Mouse (Mus musculus) gastrocnemius, postnatal 14 days (tissue): ENCODE data around the gene Mapk10. TPM values are rescaled to one million over a fixed set of nuclear protein-coding genes. Genes with fewer than 3 reads are reported as not detected.
"Not testable (repeated sequence)": the region's sequence is repeated elsewhere in the genome, so short reads cannot be mapped to it uniquely, and the experiment has no call there.

Experiments
- DNase-seq: peaks from one replicate; pipeline ENCODE4 v3.0.0; 2021; ENCODE audit warnings: mixed read lengths
- intact Hi-C: fragments of 180-260 bp; cut with DNase I; formaldehyde crosslinking; loops from one replicate; pipeline ENCODE4 v1.15.1; 2025; ENCODE audit warnings: low total_unique reads
- total RNA-seq, 2 experiments: library from RNA; stranded (reverse); gene quantifications; 2 replicates each; pipeline ENCODE4 v1.2.3; 2021

The Mapk10 gene
- total RNA-seq, 2 experiments from 2014 or later = 0.69 to 0.80 TPM

DNA sequence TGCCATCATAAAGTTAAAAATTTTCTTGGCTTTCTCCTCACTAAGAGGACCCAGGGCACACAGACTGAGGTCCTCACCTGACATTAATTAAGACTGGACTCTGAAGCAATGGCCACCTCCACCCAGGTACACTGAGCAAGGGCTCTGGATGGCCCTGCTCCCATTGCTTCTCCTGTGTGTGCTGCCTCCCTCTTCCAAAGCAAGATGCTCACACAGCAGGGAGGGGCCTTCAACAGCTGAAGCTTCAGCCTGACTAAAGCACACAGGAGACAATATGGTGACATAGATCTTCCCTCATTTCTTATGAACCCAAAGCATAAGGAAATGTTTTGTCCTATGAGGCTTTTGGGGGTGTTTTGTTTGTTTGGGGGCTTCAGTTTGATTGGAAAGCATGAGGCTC lies 215.2 kb downstream of the Mapk10 start:
- intact Hi-C loops = no loop called here

DNA sequence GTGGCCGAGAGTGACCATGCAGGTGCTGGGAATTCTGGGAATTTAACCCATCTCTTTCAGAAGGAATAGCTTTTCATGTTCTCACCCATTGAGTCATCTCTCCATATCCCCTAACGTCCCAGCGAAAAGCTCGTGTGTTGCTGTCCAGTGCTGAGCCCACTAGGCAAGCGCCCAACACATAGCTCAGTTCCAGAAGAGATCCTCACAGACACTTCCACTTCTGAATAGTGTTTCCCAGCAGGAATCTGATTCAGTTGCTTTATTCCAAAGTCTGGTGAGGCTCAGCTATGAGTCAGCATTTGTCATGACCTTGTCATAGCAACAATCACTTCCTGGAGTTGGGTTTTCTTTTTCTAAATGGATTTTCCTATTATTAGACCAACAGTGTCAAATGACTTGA lies 217.2 kb downstream of the Mapk10 start:
- intact Hi-C loops = no loop called here
- DNase-seq = peak; percentile 33

More for the DNA sequence above, 215.2 kb downstream of the Mapk10 start:
- no peak for DNase-seq

DNA sequence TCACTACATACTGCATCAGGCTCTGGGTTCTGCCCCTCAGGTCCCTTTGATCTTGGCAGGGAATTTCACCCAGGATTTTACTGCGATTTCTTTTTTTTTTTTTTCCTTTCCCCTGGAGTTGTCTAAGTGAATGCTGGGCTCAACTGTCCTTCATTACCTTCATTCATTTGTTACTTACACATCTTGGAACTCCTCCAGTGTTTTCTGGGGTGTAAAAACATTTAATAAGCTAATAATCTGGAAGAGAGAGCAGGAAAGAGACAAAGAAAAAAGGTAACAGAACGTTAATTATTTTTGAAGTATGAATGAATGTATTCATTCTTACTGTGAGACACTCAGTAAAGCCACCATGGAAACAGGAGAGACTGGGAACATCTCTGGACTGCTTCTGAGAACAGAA lies 219.4 kb downstream of the Mapk10 start:
- intact Hi-C loops = no loop called here
- DNase-seq = no peak

DNA sequence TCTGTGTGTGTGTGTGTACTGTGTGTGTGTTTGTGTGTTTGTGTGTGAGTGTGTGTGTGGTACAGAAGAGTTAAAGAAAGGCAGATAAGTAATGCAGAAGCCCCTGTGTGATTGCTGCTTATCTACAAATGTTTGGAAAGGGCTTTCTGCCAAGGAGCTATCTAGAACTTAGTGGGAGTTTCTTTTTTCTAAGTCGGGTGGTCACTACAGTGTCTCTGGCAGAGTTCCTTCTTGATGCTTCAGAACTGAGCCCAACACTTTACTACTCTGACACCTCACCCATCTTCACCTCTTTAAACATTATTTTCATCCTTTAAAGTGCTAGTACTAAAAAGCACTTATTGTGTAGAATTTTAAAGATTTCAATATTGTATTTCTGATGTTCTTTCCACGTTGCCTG lies 232.8 kb downstream of the Mapk10 start:
- DNase-seq = no peak
- intact Hi-C loops = no loop called here

DNA sequence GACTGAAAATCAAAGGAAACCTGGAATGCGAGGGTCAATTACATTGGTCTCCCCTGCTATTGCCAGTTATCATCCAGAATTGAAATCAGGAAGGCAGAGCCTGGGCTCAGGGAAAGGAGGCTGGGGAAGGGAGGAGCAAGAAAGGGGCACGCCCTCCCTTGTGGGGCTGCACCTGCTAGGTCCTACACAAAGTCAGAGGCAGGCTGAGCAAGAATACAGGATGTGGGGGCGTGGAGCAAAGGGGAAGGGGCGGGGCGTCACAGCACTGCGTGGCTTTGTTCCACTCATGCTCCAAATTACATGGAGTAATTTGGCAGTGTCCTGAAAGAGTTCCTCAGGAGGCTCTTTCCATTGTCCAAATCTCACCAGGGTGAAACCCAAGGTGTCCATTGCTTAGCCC lies 234.0 kb downstream of the Mapk10 start:
- intact Hi-C loops = no loop called here
- no peak for DNase-seq

DNA sequence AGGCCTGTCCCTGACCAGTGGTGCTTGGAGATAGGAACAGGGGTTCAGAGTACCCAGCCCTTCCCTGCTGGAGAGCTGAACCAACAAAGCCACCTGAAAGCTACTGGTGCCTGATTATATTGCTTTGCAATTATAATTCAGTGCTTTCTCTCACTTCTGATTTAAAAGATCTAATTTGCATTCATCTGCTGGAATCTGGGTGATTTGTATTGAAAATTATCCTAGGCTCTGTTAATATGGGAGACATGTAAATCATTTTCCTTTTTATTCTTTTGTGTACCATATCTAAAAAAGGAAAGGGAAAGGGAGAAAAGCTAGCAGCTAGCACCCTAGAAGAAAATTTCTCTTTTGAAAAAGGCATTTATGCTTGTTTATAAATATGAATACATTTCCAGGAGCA lies 234.6 kb downstream of the Mapk10 start:
- DNase-seq = no peak
- intact Hi-C loops = no loop called here

DNA sequence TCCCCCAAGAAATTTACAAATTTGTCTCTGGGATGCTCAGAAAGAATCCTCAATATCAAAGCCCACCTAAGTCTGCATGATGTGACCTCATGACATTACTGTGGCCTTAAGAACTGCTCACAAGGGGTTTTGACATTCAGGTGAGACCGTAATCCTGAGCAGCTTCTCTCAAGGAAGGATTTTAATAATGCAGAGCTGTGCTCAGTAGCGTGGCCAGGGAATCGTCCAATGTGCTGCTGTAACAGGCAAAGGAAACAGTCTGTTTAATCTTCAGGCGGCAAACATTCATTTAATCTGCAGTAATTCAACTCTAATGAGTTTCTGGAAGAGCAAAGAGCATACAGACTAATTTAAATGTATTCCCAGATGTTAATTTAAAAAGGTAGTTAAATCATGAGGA lies 236.7 kb downstream of the Mapk10 start:
- intact Hi-C loops = no loop called here
- DNase-seq = no peak

DNA sequence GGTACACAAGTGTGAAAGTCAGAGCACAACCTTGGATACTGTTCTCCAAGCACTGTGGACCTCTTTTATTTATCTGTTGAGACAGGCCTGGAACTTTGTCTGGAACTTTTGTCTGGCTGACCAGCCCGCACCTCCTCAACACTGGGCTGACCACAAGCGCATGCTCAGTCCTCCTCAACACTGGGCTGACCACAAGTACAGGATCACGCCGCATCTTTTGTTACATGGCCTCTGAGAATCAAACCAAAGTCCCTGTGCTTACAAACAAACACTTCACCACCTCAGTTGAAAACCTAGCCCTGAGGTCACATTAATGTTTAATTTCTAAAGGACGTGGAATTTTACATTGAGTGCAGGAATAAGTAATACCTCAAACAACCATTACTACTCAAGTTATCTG lies 246.7 kb downstream of the Mapk10 start:
- intact Hi-C loops = no loop called here
- no peak for DNase-seq

DNA sequence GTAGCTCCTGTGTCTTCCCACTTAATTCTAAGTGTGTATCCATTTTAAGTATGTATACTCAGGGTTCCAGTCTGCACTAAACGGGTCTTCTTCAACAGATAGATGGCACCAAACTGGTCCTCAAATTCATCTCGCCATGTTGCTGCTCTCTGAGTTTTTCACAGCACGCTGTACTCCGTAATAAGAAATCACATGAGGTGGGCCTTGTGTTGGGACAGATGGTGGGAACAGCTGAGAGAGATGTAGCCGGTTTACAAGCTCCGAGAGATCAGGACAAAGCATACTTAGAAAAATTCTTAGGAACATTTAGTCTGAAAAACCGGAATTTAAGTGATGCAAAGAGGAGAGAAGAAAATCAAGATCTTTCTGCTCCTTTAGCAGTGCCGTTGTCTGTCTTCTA lies 257.7 kb downstream of the Mapk10 start:
- intact Hi-C loops = no loop called here
- DNase-seq = no peak

DNA sequence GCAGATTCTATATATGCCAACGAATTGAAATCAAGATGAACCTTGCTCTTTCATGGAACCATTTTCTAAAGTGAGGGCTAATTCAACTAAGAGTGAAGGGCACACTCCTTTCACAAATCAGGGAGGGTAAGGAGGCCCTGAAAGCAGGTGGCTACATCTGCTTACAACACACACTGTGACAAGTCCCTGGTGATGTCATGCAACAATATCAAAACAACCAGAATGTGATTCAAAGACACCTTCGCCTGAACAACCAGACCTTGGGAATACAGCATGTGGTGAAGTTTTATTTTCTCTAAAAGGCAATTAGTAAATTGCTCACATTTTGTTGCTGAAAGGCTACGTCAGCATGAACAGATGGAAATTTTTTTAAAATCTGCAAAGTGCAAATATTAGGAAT lies 258.2 kb downstream of the Mapk10 start:
- no peak for DNase-seq
- intact Hi-C loops = no loop called here

DNA sequence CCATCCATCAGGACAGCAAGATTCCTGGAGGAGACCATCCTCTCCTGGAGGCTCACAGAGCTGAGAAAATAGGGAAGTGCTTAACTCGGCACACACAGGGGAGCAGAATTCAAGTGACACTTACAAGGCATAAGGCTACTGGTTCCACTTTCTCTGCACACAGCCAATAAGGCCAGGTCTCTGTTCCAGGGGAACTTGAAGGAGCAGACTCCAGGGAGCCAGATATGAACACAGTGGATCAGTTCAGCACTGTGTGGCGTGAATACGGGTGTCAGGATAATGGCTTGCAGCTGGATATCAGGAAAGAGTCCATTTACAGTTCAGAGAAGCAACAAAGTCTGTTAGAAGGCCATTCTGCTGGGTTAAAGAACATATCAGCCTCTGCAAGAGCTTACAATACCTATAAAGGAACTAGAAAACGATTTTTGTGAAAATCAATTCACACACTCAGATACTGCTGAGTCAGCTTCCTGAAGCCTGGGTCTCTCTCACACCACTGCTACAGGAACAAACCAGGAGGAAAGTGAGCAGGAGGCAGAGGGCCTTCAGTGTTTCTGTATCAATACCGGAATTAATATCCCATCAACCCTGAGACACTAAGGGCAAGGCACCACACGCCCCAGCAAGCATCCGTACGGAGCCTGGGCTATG lies 263.9 kb downstream of the Mapk10 start:
- no peak for DNase-seq

DNA sequence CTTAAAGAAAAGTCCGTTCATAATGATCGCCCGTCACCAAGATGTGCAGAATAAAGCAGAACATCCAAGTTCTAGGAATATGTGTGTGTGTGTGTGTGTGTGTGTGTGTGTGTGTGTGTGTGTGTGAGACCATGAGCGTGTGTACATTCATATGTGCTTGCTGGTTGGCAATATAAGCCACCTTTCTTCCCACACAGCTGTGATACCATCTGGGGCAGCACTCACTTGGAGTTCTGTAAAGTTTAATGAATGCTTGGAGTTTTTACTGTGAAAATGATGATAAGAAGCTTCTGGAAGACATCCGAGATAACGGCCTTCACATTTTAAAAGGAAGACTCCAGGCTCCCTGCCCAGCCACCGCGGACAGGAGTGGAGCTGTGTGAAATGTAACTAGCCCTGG lies 264.5 kb downstream of the Mapk10 start:
- DNase-seq = no peak
- intact Hi-C loops = no loop called here

More for the DNA sequence above, 263.9 kb downstream of the Mapk10 start:
- intact Hi-C loops = no loop called here

DNA sequence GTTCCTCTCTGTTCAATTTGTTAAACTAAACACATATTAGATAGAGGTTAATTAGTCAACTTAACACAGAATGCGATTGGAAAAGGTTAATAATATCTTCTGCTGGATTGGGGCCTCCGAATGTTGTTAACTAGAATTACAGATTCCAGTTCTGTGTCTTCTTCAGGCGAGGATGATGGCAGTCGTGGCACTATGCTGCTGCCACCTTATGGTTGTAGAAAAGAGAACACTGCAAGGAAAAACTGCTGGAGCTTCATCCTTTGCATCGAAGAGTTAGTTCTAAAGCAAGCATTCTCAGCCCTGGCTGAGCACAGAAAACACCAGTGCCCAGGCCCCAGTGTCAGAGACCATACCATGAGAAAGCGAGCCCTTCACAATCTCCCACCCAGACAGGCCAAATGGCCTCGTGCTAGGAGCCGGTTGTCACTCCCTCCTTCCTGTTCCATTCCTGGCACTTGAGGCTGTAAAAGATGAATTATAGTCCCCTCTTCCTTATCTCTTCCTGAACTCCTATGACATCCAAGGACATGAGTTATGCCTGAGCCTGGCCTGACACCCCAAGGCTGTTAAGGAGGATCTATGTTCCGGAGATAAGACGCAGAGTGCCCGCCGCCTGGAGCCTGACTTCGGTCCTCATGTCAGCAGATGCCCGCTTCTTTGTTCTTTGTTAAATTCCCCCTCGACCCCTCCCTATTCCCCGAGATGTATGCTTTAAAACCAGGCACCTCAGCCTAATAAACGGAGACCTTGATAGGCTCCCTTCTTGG lies 267.1 kb downstream of the Mapk10 start:
- DNase-seq, intact Hi-C loops: not testable (repeated sequence)

DNA sequence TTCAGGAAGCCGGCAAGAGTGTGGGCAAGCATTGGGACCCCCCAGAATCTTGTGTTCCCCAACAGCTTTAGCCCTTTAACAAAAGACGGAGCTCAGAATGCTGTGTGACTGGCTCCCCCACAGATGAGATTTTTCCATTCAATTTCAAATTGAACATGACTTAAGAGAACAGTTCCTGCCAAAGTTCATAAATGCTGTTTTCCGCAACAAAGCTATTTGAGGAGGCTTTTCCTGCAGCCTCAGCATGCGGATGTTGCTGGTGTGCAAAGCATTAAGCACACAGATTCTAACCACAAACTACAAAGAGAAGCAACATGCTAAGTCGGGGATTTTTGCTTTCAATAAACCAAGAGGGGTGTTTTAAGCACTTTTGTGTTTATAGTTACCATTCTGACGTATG lies 281.0 kb downstream of the Mapk10 start:
- DNase-seq = no peak
- intact Hi-C loops = no loop called here

DNA sequence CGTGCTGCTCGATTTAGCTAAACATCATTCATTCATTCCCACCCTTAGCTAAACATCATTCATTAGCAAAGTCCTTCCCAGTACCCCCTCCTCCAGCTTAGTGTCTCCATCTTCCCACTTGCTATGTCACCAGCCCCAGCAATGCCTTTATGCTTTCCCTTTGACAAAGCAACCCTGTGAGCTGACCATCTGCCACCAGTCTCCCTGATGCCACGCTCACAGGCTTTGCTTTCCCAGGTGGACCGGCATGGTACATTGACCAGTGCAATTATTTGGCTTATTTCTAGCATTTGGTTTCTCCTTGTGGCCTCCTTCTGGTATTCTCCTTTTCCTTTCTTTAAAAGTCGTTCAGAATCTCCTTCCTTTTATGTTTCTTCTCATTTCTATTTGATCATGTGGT lies 284.3 kb downstream of the Mapk10 start:
- intact Hi-C loops = no loop called here
- DNase-seq = no peak

DNA sequence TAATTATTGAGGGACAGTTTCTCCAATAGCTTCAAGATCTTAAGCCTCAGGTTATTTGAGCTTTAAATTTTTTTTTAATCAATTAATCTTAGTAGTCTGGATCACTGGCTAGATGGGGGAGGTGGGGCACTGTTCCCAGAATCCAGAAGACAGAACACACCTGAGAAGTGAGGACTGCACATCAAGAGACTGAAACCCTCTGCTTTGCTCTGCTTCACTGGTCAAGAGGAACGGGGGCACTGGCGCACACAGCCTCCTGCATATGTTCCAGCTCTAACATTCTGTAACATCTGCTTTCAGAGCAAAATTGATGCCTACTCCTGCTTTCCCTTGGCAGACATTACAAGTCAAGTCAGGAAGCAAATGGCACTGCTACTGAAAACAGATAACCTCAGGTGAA lies 290.9 kb downstream of the Mapk10 start:
- no peak for DNase-seq
- intact Hi-C loops = no loop called here

DNA sequence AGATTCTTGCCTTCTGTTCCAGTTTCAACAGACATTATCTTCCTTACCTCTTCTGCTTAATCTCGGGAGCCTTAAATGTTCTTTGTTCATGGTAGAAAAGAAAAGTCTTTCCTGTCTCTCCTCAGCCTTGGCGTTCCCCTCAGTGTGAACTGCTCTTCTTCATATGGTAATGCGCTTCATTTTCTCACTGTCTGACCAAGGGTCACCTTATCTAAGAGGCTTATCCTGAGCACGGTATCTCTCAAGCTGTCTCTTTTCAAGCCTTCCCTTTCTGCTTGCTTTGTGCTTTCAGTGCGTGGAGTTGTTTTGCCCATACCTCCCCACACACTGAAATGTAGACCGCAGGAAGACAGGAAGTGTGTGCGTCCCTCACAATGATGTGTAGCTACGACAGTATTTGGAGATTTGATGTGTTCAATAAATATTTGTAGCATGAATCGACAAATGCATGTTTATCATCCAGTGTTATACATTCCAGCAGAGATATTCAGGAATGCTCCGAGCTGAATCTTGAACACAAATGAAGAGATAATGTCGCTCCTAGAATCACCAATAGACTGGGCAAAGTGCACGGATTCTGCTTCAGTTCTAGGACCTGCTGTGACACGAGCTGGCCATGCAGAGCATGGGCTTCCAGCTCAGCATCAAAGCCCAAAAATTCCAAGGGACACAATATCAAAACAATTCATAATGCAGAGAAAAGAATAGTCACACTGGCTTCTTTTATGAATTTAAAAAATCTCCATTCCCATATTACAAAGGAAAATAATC lies 305.5 kb downstream of the Mapk10 start:
- no peak for DNase-seq
- intact Hi-C loops = no loop called here

DNA sequence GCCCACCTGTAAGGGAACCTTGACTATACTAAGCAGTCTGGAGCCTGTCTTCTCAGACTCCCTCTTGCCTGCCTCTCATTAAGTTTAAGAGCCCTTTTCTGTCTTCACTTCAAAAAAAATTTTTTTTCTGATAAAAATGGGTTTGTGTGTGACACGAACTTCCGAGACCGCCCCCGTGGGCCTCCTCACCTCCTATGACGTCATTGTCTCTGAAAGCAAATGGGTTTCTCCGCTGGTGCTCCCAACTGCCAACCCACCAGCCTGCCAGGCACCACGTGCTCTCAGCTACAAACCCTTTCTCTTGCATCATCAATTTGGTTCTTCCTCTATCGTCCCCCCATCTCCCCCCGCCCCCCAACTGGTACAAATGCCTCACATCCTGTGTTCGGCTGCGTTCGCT lies 307.1 kb downstream of the Mapk10 start:
- intact Hi-C loops = no loop called here
- DNase-seq = no peak

DNA sequence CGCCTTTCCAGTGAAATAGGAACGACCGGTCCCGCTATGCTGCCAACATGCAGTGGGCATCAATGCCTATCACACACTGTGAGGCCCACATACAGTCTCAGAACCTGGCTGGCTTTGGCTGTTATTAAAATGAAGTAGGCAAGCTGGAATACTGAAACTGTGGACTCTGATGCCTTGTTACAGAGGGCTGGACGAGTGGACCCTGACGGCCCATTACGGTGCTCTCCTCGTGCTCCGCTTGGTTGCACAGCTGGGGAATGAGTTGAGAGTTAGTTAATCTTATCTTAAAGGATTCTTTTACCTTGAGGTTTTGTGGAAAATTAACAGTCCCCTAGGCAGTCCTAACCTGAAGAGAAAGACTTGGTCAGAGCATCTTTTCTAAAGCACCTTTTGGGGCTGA lies 307.6 kb downstream of the Mapk10 start:
- intact Hi-C loops = no loop called here
- no peak for DNase-seq

DNA sequence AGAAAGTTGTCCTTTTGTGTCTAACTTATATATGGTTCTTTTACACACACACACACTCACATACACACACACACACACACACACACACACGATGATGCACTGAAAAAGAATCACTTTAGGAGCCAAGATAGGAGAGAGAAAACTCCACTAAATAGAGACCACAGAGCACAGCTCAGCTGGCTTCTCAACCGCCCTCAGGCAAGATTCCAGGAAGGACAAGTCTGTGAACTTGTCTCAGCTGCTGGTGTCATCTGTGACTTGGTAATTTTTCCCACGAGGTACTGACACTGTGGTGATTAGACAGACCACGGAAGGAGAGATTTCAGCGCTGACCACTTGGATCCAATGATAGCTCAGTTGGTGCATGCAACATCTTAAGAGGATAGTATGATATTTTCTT lies 310.0 kb downstream of the Mapk10 start:
- DNase-seq = no peak
- intact Hi-C loops = no loop called here
